Mouse (Mus musculus) macrophage (primary cell): ENCODE measurements around the gene Pde4d. TPM values are rescaled to one million over a fixed set of nuclear protein-coding genes. Genes with fewer than 3 reads are reported as not detected.

Experiments used
- H3K27ac ChIP-seq: fragments of 350-480 bp; formaldehyde crosslinking; 2 replicates; pipeline ENCODE4 v1.9.0; 2021
- H3K36me3 ChIP-seq: fragments of 350-480 bp; formaldehyde crosslinking; 2 replicates; pipeline ENCODE4 v1.9.0; 2021; ENCODE audit errors: inconsistent target
- H3K4me3 ChIP-seq: fragments of 350-480 bp; formaldehyde crosslinking; 2 replicates; pipeline ENCODE4 v1.9.0; 2021; ENCODE audit errors: inconsistent target
- H3K79me2 ChIP-seq: fragments of 350-480 bp; formaldehyde crosslinking; 2 replicates; pipeline ENCODE4 v1.9.0; 2021; ENCODE audit errors: inconsistent target
- WGBS: methylation state at CpG from one replicate; pipeline ENCODE4 v1.1.7; 2026; ENCODE audit warnings: inconsistent platforms; ENCODE audit not compliant: missing documents; 5-methylcytosine and 5-hydroxymethylcytosine counted together
- polyA plus RNA-seq: library from polyadenylated mRNA; stranded (reverse); fragments of 250-400 nt; gene quantifications from 3 replicates; pipeline ENCODE4 v1.2.4, GENCODE M21; 2018; ENCODE audit warnings: inconsistent platforms

Gene Pde4d
- polyA plus RNA-seq, 1 experiment from 2014 or later: 0.82 TPM

GRCm38 (mm10) chr13:108453064-108453919 is 3.5 kb downstream of the Pde4d start:
- H3K79me2 ChIP-seq: no peaks in the 10 kb centered on the region
- no peak overlapping the region for H3K27ac ChIP-seq
- WGBS: 44% methylated on average over 6 of the region's 6 CpGs
- H3K4me3 ChIP-seq: no peak overlapping the region
- H3K36me3 ChIP-seq: no peaks in the 10 kb centered on the region

GRCm38 (mm10) chr13:108462518-108462917 is 12.8 kb downstream of the Pde4d start:
- H3K27ac ChIP-seq: no peak overlapping the region
- H3K79me2 ChIP-seq: no peaks in the 10 kb centered on the region
- H3K36me3 ChIP-seq: no peaks in the 10 kb centered on the region
- no peak overlapping the region for H3K4me3 ChIP-seq
- WGBS: 90% methylated on average over 5 of the region's 5 CpGs

GRCm38 (mm10) chr13:108465755-108466154 is 16.0 kb downstream of the Pde4d start:
- Histone ChIP-seq H3K4me3 (no peak overlapping the region), H3K36me3 (no peaks in the 10 kb centered on the region), H3K79me2 (no peaks in the 10 kb centered on the region), H3K27ac (no peak overlapping the region)

- 47% methylated on average over 1 of the region's 1 CpGs for WGBS
- H3K79me2 ChIP-seq: no peaks in the 10 kb centered on the region
- H3K27ac ChIP-seq: no peak overlapping the region
- no peak overlapping the region for H3K4me3 ChIP-seq
- no peaks in the 10 kb centered on the region for H3K36me3 ChIP-seq
These were observed 17.3 kb downstream of the Pde4d start for GRCm38 (mm10) chr13:108467046-108467445.

- 95% methylated on average over 2 of the region's 3 CpGs for WGBS
- no peaks in the 10 kb centered on the region for H3K36me3 ChIP-seq
These were observed 30.7 kb downstream of the Pde4d start for GRCm38 (mm10) chr13:108480451-108480850.

GRCm38 (mm10) chr13:108485036-108485435 is 35.3 kb downstream of the Pde4d start:
- no peaks in the 10 kb centered on the region for H3K36me3 ChIP-seq
- H3K79me2 ChIP-seq: no peaks in the 10 kb centered on the region
- WGBS: 49% methylated on average over 6 of the region's 6 CpGs
- H3K4me3 ChIP-seq: no peak overlapping the region
- H3K27ac ChIP-seq: no peak overlapping the region

More at GRCm38 (mm10) chr13:108480451-108480850, 30.7 kb downstream of the Pde4d start:
- no peak overlapping the region for H3K4me3 ChIP-seq
- H3K79me2 ChIP-seq: no peaks in the 10 kb centered on the region
- no peak overlapping the region for H3K27ac ChIP-seq

GRCm38 (mm10) chr13:108487066-108487465 is 37.3 kb downstream of the Pde4d start:
- no peak overlapping the region for H3K27ac ChIP-seq
- no peak overlapping the region for H3K4me3 ChIP-seq
- WGBS: 55% methylated on average over 3 of the region's 3 CpGs
- H3K36me3 ChIP-seq: no peaks in the 10 kb centered on the region
- no peaks in the 10 kb centered on the region for H3K79me2 ChIP-seq

GRCm38 (mm10) chr13:108489825-108490224 is 40.1 kb downstream of the Pde4d start:
- no peak overlapping the region for H3K27ac ChIP-seq
- no peaks in the 10 kb centered on the region for H3K79me2 ChIP-seq
- no peaks in the 10 kb centered on the region for H3K36me3 ChIP-seq
- no peak overlapping the region for H3K4me3 ChIP-seq

GRCm38 (mm10) chr13:108490872-108491271 is 41.1 kb downstream of the Pde4d start:
- no peak overlapping the region for H3K27ac ChIP-seq
- 91% methylated on average over 2 of the region's 2 CpGs for WGBS
- no peak overlapping the region for H3K4me3 ChIP-seq
- no peaks in the 10 kb centered on the region for H3K36me3 ChIP-seq
- H3K79me2 ChIP-seq: no peaks in the 10 kb centered on the region

- no peak overlapping the region for H3K4me3 ChIP-seq
- H3K36me3 ChIP-seq: no peaks in the 10 kb centered on the region
- H3K27ac ChIP-seq: no peak overlapping the region
- H3K79me2 ChIP-seq: no peaks in the 10 kb centered on the region
These were observed 43.1 kb downstream of the Pde4d start for GRCm38 (mm10) chr13:108492886-108493285.

- Histone ChIP-seq H3K27ac (no peak overlapping the region), H3K79me2 (no peaks in the 10 kb centered on the region), H3K36me3 (no peaks in the 10 kb centered on the region), H3K4me3 (no peak overlapping the region)
- WGBS: 86% methylated on average over 2 of the region's 2 CpGs
These were observed 44.6 kb downstream of the Pde4d start for GRCm38 (mm10) chr13:108494365-108494764.

- Histone ChIP-seq H3K36me3 (no peaks in the 10 kb centered on the region), H3K4me3 (peak overlapping the region; percentile 25), H3K79me2 (no peaks in the 10 kb centered on the region), H3K27ac (peak overlapping the region; percentile 32; the same call in 1 of the 2 replicates)
- WGBS: 0% methylated on average over 8 of the region's 8 CpGs
These were observed 48.0 kb downstream of the Pde4d start for GRCm38 (mm10) chr13:108497768-108498167.

GRCm38 (mm10) chr13:108498247-108498743 is 48.5 kb downstream of the Pde4d start:
- WGBS: 5% methylated on average over 9 of the region's 9 CpGs
- H3K27ac ChIP-seq: peak overlapping the region; percentile 32
- no peaks in the 10 kb centered on the region for H3K36me3 ChIP-seq
- H3K79me2 ChIP-seq: no peaks in the 10 kb centered on the region
- peak overlapping the region; percentile 25 for H3K4me3 ChIP-seq

- Histone ChIP-seq H3K27ac (no peak overlapping the region), H3K79me2 (no peaks in the 10 kb centered on the region), H3K36me3 (no peaks in the 10 kb centered on the region), H3K4me3 (peak overlapping the region; percentile 25; the same call in 1 of the 2 replicates)
- 12% methylated on average over 9 of the region's 9 CpGs for WGBS
These were observed 49.1 kb downstream of the Pde4d start for GRCm38 (mm10) chr13:108498773-108499313.

- Histone ChIP-seq H3K27ac (no peak overlapping the region), H3K4me3 (no peak overlapping the region), H3K79me2 (no peaks in the 10 kb centered on the region), H3K36me3 (no peaks in the 10 kb centered on the region)
- 100% methylated on average over 1 of the region's 1 CpGs for WGBS
These were observed 51.6 kb downstream of the Pde4d start for GRCm38 (mm10) chr13:108501386-108501785.
